Mouse (Mus musculus): ENCODE measurements around the gene Epas1. TPM values are rescaled to one million over a fixed set of nuclear protein-coding genes. Genes with fewer than 3 reads are reported as not detected.

Epas1 gene
- total and polyA plus RNA-seq, 2 experiments from 2014 or later = 4.7 to 14.3 TPM

- Histone ChIP-seq H3K27ac (ENCODE audit: low read depth, low read length) (no peak overlapping the region), H3K4me2 (ENCODE audit: low read depth) (no peak overlapping the region), H3K4me3 (ENCODE audit: low read depth, low read length) (no peak overlapping the region), H3K36me3 (ENCODE audit: insufficient read depth) (no peaks in the 10 kb centered on the region), H3K9me3 (ENCODE audit: low read length) (no peaks in the 10 kb centered on the region), H3K9ac (no peak overlapping the region), H3K4me1 (ENCODE audit: insufficient read depth) (no peaks in the 10 kb centered on the region), H3K27me3 (ENCODE audit: insufficient read depth, low read length) (no peaks in the 10 kb centered on the region)
- ATAC-seq (no peak), DNase-seq (no peak)
- no peak for TF ChIP-seq CTCF (IDR thresholded peaks at IDR 0.05; ENCODE audit: low read depth)
- 95% methylated on average over 10 of the region's 10 CpGs for WGBS
Observed at GRCm38 (mm10) chr17:86833945-86834344, 80.4 kb downstream of the Epas1 start.

- no peak overlapping the region for H3K4me3 ChIP-seq (ENCODE audit: low read depth, low read length)
- TF ChIP-seq CTCF (IDR thresholded peaks at IDR 0.05; ENCODE audit: low read depth) = no peak
- DNase-seq (no peak), ATAC-seq (no peak)
- H3K27me3 ChIP-seq (ENCODE audit: insufficient read depth, low read length) = no peaks in the 10 kb centered on the region
- no peak overlapping the region for H3K27ac ChIP-seq (ENCODE audit: low read depth, low read length)
- H3K36me3 ChIP-seq (ENCODE audit: insufficient read depth) = no peaks in the 10 kb centered on the region
- no peaks in the 10 kb centered on the region for H3K4me1 ChIP-seq (ENCODE audit: insufficient read depth)
- no peak overlapping the region for H3K9ac ChIP-seq
- H3K4me2 ChIP-seq (ENCODE audit: low read depth) = no peak overlapping the region
- 42% methylated on average over 5 of the region's 5 CpGs for WGBS
- H3K9me3 ChIP-seq (ENCODE audit: low read length) = no peaks in the 10 kb centered on the region
Observed at GRCm38 (mm10) chr17:86839308-86839707, 85.8 kb downstream of the Epas1 start.

- Histone ChIP-seq H3K4me1 (ENCODE audit: insufficient read depth) (no peaks in the 10 kb centered on the region), H3K27me3 (ENCODE audit: insufficient read depth, low read length) (no peaks in the 10 kb centered on the region), H3K27ac (ENCODE audit: low read depth, low read length) (no peak overlapping the region), H3K4me2 (ENCODE audit: low read depth) (no peak overlapping the region), H3K36me3 (ENCODE audit: insufficient read depth) (no peaks in the 10 kb centered on the region), H3K9me3 (ENCODE audit: low read length) (0 out of 2 replicates have a peak, but pooled peaks cover 3% of the 10 kb centered on the region), H3K9ac (no peak overlapping the region), H3K4me3 (ENCODE audit: low read depth, low read length) (no peak overlapping the region)
- DNase-seq (no peak), ATAC-seq (no peak)
- TF ChIP-seq CTCF (IDR thresholded peaks at IDR 0.05; ENCODE audit: low read depth) = no peak
- 70% methylated on average over 9 of the region's 9 CpGs for WGBS
Observed at GRCm38 (mm10) chr17:86850700-86851337, 97.3 kb downstream of the Epas1 start.

- Histone ChIP-seq H3K4me1 (ENCODE audit: insufficient read depth) (no peaks in the 10 kb centered on the region), H3K4me3 (ENCODE audit: low read depth, low read length) (no peak overlapping the region), H3K9ac (no peak overlapping the region), H3K4me2 (ENCODE audit: low read depth) (no peak overlapping the region), H3K27me3 (ENCODE audit: insufficient read depth, low read length) (no peaks in the 10 kb centered on the region), H3K36me3 (ENCODE audit: insufficient read depth) (no peaks in the 10 kb centered on the region), H3K27ac (ENCODE audit: low read depth, low read length) (no peak overlapping the region), H3K9me3 (ENCODE audit: low read length) (0 out of 2 replicates have a peak, but pooled peaks cover 3% of the 10 kb centered on the region)
- WGBS = 89% methylated on average over 2 of the region's 2 CpGs
- no peak for TF ChIP-seq CTCF (IDR thresholded peaks at IDR 0.05; ENCODE audit: low read depth)
- DNase-seq = no peak
- no peak for ATAC-seq
Observed at GRCm38 (mm10) chr17:86851782-86852181, 98.3 kb downstream of the Epas1 start.

- no peak for ATAC-seq
- 82% methylated on average over 13 of the region's 13 CpGs for WGBS
- H3K36me3 ChIP-seq (ENCODE audit: insufficient read depth) = no peaks in the 10 kb centered on the region
- H3K27ac ChIP-seq (ENCODE audit: low read depth, low read length) = no peak overlapping the region
- no peaks in the 10 kb centered on the region for H3K27me3 ChIP-seq (ENCODE audit: insufficient read depth, low read length)
- H3K4me3 ChIP-seq (ENCODE audit: low read depth, low read length) = no peak overlapping the region
- H3K9me3 ChIP-seq (ENCODE audit: low read length) = no peaks in the 10 kb centered on the region
- no peak overlapping the region for H3K9ac ChIP-seq
- no peak for DNase-seq
- TF ChIP-seq CTCF (IDR thresholded peaks at IDR 0.05; ENCODE audit: low read depth) = no peak
- no peaks in the 10 kb centered on the region for H3K4me1 ChIP-seq (ENCODE audit: insufficient read depth)
- H3K4me2 ChIP-seq (ENCODE audit: low read depth) = no peak overlapping the region
Observed at GRCm38 (mm10) chr17:86852591-86853031, 99.1 kb downstream of the Epas1 start.

- Histone ChIP-seq H3K9ac (no peak overlapping the region), H3K4me2 (ENCODE audit: low read depth) (no peak overlapping the region), H3K36me3 (ENCODE audit: insufficient read depth) (no peaks in the 10 kb centered on the region), H3K4me3 (ENCODE audit: low read depth, low read length) (no peak overlapping the region), H3K27ac (ENCODE audit: low read depth, low read length) (no peak overlapping the region), H3K9me3 (ENCODE audit: low read length) (no peaks in the 10 kb centered on the region), H3K27me3 (ENCODE audit: insufficient read depth, low read length) (no peaks in the 10 kb centered on the region), H3K4me1 (ENCODE audit: insufficient read depth) (no peaks in the 10 kb centered on the region)
- 36% methylated on average over 8 of the region's 8 CpGs for WGBS
- DNase-seq = no peak
- ATAC-seq = no peak
- no peak for TF ChIP-seq CTCF (IDR thresholded peaks at IDR 0.05; ENCODE audit: low read depth)
Observed at GRCm38 (mm10) chr17:86870586-86870985, 117.1 kb downstream of the Epas1 start.

- Histone ChIP-seq H3K27ac (ENCODE audit: low read depth, low read length) (no peak overlapping the region), H3K4me2 (ENCODE audit: low read depth) (no peak overlapping the region), H3K9ac (no peak overlapping the region), H3K4me3 (ENCODE audit: low read depth, low read length) (no peak overlapping the region), H3K27me3 (ENCODE audit: insufficient read depth, low read length) (no peaks in the 10 kb centered on the region), H3K9me3 (ENCODE audit: low read length) (no peaks in the 10 kb centered on the region), H3K4me1 (ENCODE audit: insufficient read depth) (no peaks in the 10 kb centered on the region), H3K36me3 (ENCODE audit: insufficient read depth) (no peaks in the 10 kb centered on the region)
- WGBS = 79% methylated on average over 6 of the region's 6 CpGs
- no peak for TF ChIP-seq CTCF (IDR thresholded peaks at IDR 0.05; ENCODE audit: low read depth)
- ATAC-seq (no peak), DNase-seq (no peak)
Observed at GRCm38 (mm10) chr17:86872643-86873042, 119.1 kb downstream of the Epas1 start.
